Mouse (Mus musculus) thymus, postnatal 25 days (tissue): ENCODE data around the gene Smarca2.
"Not testable (repeated sequence)": the region's sequence is repeated elsewhere in the genome, so short reads cannot be mapped to it uniquely, and the experiment has no call there.

Experiments used
- DNase-seq: peaks from one replicate; pipeline ENCODE4 v3.0.0; 2022

Smarca2 gene

DNA sequence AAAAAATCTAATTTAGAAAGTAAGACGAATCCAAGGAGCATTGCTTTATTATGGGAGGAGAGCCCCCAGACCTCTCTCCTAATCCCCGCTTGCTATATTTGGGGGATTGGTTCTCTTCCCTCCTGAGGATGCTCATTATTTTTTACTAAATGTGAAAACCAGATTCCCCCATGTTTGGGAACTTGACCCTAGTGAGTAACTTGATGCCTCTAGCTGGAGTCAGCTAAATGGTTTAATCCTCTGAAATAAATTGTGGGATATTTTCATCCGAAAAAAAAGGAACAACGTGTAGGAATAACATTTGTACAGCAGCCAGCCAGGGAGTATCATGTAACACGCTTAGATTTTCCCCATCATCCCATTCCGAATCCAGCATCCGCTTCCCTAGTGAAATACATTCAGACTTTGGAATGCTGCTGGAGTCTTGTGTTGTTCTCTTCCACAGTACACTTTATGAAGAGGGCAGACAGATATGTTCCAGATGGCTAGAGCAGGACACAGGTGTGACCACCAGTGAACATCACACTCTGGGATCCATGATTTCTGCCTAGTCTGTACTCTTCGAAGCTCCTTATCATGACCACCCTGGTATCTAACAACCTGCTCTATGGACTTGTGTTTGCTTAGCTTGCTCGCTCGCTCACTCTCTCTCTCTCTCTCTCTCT lies 99.8 kb downstream of the Smarca2 start:
- no peak for DNase-seq

DNA sequence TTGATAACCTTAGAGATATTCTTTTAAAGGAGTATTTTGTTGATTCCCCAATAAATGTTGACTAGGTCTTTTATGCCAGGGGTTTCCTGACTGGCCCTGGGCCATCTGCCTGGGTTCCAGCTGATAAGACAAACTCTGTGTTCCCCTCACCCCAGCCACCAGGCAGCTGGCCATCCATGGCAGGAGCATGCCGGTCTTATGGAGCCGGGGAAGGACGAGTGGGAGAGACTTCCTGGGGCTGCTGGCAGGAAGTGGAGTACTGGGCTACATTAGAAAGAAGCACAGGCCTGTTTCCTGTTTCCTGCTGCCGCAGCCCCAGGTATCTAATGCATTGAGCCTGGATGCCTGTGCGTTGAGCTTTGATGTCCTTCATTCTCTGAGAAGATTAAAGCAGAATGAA lies 102.1 kb downstream of the Smarca2 start:
- peak; percentile 8 for DNase-seq

DNA sequence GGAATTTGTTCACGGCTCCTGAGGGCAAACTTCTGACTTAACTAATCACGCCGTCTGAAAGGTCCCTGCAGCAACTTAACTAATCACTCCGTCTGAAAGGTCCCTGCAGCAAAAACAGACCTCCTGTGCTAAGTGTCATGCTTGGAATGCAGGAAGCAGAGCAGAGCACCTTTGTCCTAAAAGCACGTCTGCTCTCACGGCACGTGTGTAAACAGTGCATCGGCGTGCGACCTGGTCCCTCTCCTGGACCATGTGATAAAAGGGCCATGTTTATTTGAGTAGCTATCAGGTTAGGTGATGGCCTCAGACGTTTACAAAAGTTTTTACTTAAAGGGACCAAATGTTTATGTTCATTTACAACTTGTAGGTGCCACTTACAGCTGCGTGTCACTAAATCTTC lies 104.2 kb downstream of the Smarca2 start:
- no peak for DNase-seq

DNA sequence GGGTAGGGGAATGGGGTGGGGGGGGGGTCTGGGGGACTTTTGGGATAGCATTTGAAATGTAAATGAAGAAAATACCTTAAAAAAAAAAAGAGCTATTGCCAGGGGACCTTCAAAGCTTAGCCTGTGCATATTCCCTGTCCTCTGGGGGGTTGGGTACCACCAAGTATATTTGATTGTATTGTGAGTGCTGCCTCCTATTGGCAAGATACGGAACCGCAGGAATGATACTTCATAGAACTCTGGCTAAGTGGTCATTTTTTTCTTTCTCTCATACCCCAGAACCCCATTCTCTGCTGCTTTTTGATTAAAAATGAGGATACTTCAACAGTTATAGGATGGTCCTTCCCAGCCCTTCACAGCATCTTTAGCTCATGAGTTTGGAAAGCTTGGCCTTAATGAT lies 106.4 kb downstream of the Smarca2 start:
- peak; percentile 33 for DNase-seq

DNA sequence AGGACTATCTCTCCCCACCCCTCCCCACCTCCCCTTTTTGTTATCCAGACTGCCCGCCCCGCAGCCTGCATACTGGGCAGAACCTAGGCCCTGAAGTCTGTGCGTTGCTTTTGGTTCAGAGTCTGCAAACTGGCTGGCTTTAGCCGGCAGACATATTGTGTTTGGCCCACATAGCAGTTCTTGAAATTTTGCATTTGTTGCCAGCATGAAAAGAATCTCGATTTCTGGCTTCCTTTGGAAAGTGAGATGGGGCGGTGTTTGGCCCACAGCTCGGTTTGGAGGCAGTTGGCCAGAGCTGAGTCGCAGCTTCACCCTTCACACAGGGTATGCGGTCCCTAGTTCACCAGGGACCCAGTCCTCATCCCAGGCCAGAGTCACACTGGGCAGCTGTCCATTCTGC lies 111.4 kb downstream of the Smarca2 start:
- DNase-seq = no peak

DNA sequence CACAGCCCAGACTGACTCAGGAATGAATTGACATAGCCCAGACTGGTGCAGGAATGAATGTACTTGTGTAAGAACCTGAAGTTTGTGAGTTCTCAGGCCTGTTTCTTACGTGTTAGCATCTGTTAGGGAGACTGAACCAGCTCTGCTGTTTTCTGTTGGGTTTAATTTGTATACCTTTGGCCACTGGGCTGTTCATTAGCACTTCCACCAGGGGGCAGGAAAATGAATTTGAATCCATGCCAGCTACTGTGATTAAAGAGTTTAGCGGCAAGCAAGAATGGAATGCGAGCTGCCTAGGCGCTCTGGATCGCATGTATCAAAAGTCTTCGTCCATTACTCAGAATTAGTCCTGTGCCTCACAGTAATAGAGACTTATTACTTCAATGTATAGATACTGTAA lies 113.4 kb downstream of the Smarca2 start:
- peak; percentile 26 for DNase-seq

DNA sequence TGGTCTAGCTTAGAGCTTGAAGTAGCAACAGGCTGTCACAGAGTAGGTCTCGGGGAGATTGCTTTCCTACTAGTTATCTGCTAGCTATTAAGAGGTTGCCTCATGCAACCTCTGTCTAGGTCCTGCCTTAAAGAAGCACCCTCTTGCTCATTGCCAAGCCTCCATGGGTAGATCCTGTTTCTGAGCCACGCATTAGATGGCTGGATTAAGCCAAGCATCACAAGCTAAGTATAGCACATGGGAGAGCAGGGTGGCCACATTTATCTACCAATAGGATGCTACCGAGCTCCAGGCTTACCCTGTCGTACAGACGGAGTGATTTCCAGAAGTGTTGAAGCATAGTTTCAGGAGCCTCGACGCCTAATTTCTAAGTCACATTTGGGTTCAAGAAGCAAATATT lies 114.3 kb downstream of the Smarca2 start:
- DNase-seq = no peak

DNA sequence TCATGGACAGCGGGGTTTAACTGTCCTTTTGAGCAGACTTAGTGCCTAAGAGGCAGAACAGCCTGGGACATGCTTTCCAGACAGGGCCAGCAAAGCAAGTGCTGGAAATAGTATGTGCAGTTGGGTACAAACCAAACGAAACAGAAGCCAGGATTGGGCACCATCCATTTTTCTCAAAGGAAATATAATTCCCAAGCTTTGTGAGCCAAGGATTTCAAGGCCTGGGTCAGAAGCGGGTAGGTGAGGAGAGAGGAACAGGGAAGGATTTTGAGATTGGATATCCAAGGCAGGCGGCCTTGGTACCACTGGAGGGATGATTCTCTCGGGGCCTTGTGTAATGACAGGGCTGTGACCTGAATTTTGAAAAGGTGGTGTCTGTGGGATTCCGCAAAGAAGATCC lies 116.9 kb downstream of the Smarca2 start:
- no peak for DNase-seq

DNA sequence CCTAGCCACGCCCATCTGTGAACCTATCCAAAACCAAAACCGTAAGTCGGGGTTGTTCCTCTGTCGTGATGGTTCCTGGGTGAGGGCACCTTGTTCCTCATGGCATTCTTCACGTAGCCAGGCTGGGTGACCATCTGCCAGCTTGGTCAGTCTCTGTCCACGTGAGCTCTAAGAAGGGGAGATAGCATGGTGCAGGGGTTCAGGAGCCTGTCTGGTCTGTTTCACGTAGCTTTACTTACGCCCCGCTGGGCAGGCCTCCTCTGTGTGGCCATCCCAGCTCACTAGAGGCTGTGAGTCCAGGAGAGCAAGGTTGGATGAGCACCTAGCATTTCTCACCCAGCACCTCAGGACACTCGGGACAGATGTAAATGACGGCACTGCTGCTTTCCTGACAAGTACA lies 119.0 kb downstream of the Smarca2 start:
- DNase-seq = no peak

DNA sequence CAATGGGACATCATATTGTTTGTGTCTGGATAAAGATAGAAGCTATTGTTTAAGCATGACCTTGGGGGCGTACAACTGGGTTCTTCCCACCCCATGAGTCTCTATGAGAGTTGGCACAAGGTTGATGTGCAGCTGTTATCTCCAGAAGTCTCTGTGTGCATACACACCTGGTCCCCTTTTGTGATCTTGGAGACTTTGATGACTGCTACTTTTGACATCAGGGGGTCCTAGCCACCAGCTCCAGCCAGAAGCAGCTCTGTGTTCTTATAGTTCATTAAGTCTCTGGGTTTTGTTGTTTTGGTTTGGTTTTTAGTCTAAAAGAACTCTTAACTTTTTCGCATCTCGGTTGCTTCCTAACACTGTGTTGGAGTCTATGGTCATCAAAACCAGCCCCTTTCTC lies 119.8 kb downstream of the Smarca2 start:
- peak; percentile 20 for DNase-seq

DNA sequence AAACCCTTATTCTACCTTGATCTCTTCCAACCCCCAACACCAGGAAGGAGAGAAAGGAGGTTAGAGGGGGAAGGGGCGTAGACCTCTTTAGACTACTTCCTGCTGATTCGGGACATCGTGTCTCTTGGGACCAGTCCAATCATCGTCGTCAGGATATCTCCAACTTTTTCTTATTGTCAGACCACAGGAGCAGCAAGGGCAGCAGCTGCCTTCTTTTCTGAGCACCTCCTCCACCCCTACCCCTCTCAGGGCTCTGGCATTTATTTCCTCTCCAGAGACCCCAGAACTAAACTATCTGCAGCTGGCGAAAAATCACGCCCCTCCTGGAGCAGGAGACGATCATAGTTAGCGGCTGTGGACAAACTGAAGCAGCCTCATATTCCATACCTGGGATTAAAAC lies 122.9 kb downstream of the Smarca2 start:
- DNase-seq = no peak

DNA sequence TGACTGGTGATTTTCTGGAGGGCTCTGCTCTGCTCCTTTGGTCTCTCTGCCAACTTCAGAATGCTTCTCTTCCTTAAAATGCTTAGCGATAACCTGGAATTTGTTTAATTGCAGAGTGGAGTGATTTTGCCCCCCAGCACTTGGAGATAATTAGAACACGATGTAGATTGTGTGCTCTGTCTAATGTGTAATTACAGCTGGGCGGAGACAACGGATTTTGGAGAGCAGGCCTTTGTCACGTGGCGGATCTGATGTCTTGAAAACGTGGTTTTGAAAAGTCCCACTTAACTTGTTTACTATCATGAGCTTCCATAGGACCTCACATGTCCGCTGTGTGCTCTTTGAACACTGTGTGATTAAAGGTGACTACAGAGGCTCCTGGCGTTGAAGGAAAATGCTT lies 125.6 kb downstream of the Smarca2 start:
- no peak for DNase-seq

DNA sequence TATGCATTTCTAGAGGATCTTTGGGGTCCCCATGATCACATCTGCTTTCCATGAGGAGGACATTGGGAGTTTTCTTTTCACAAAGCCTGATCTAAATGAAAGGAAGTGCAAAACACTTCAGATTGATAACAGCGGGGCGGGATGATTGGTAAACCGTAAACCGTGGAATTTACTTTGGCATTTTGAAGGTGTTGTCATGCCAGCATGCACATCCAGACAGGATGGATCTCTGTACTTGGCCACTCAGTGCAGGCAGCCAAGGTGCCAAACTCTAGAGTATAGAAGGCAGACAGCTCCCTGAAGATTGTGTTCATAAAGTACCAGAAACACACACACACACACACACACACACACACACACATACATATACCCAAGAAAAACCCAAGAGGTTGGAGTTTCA lies 126.3 kb downstream of the Smarca2 start:
- DNase-seq = no peak

DNA sequence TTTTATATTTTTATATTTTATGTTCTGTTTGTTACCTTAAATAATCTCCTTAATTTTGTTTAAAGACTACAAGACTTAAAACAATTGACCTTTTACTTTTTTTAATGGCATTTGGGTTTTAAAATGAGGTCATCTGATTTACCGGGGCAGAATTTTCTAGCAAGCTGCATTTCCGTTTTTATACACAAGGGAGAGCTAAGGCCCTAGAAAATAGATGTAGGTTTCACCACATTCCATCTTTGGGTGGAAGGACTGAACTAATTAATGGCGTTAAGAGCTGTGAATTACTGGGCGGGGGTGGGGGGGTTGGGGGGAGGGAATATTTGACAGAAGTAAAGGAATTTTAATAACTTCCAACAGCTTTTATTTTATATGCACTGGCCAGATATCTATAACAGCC lies 127.0 kb downstream of the Smarca2 start:
- no peak for DNase-seq

DNA sequence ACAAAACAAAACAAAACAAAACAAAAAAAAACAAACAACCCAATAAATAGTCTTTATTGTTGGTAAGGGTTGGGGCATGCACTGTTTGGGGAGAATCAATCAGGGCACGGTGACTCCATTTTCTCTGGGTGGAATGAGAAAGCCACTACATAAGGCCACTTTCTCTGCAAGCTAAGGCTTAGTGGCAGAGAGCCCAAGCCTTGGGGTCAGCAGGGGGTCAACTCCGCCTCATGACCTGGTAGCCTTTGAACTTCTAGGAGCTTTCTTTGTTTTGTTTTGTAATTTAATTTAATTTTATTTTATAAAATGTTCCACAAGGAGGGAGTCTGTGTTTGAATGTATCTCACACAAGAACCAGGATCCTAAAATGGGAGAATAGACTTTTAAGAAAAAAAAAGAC lies 128.2 kb downstream of the Smarca2 start:
- DNase-seq = no peak

DNA sequence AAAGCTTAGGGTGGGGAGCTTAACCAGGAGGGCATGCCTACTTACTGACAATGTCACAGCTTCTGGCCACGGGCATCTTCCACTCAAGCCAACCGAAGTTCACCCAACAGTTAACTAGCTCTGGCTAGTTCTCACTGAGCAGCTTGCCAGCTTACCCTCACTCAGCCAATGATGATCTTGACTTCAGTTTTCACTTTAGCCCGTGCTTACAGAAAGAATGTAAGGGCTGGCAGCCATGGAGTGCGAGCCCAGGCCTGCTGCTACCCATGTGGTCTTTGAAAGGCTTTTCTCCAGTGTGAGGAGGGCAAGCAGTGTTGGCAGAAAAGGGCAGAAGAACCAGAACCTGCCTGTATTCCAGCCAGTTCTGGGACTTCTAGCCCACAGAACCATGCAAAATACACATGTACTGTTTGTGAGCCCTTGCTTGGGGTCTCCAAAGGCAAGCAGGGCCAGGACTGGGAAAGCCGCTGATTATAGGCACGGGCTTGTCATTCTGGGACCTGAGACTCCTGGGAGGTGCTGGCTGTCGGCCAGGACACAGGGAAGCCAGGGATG lies 128.8 kb downstream of the Smarca2 start:
- DNase-seq = no peak

DNA sequence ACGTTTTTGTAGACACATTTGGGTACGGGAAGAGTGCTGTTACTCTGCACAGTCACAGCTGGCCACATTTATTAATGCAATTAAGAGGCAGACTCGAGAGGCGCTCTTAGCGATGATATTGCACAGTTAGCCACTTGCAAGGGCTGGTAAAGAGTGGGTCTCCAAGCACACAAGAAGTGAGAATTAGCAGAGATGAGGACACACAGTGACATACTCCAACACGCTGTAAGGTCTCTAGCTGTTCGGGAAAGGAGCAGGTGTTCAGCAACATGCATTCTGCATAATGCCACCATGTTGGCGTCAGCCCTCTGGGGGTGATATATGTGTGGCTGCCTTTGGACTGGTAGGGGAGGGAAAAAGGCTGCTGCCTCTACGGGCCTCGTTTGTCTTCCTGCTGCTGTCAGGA lies 129.9 kb downstream of the Smarca2 start:
- no peak for DNase-seq

DNA sequence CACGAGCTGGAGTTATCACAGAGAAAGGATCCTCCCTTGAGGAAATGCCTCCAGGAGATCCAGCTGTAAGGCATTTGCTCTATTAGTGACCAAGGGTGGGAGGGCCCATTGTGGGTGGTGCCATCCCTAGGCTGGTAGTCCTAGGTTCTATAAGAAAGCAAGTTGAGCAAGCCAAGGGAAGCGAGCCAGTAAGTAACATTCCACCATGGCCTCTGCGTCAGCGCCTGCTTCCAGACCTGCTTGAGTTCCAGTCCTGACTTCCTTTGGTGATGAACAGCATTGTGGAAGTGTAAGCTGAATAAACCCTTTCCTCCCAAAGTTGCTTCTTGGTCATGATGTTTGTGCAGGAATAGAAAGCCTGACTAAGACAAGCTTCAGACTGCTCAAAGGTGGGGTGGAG lies 140.2 kb downstream of the Smarca2 start:
- DNase-seq = not testable (repeated sequence)

DNA sequence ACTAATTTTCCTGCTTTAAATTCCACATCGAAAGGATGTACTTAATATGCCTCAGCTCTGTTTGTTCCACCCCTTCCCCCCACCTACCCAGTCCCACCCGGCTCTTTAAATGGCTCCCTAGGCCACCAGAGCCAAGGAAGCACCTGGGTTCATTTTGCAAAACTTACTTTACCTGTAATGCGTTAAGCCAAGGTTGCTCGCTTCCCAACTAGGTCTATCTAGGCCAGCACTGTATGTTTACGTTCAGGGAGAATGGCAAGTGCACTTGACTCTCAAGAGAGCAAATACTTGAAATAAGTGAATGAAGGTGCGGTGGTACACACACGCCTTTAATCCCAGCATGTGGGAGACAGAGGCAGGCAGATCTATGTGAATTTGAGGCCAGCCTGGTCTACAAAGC lies 140.7 kb downstream of the Smarca2 start:
- no peak for DNase-seq

DNA sequence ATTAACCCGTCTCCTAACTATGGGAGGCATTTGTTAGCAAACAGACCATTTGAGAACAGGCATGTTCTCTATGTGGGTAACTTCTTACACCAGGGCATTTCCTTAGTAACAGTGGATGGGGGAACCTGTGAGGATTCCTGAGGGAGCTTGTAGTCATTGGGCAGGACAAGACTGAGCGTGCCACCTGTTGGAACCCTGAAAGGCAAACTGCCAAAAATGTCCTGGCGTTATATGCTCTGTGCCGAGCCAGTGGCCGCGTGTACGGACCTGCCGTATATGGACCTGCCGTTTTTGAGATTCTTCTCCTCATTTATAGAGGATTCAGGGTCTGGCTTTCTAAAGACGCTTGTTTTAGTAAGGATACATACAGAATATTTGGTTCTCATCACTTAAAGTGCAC lies 141.4 kb downstream of the Smarca2 start:
- DNase-seq = no peak

DNA sequence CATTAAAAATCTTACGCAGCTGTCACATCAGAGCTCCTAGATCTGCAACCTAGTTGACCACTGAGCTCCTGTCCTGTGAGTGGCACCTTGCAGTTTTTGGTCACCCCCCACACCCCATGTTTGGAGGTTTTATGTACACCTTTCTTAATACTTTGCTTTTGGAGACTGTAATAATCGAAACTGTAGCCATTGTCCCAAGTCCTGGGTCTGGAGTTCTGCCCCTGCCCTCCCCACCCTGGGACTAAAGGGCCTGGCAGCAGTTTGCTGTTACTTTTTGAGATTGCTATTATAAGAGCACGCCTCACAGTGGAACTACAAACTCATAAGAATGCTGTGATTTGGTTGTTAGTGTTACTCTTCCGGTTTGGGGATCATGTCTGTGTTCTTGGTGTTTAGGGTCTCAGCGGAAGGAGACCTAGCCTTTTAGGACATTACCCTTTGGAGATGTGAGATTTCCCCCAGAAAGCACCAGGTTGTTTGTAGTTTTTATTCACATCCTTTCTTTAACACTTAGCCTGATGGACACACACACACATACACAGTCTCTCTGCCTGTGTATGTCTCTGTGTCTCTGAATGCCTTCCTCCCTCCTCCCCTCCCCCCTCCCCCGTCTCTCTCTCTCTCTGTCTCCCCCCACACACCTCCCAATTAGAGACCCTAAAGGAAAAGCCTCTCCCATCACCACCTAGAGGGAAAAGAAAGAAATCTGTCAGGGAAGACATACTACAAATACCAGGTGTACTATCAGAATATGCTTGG lies 142.0 kb downstream of the Smarca2 start:
- no peak for DNase-seq

DNA sequence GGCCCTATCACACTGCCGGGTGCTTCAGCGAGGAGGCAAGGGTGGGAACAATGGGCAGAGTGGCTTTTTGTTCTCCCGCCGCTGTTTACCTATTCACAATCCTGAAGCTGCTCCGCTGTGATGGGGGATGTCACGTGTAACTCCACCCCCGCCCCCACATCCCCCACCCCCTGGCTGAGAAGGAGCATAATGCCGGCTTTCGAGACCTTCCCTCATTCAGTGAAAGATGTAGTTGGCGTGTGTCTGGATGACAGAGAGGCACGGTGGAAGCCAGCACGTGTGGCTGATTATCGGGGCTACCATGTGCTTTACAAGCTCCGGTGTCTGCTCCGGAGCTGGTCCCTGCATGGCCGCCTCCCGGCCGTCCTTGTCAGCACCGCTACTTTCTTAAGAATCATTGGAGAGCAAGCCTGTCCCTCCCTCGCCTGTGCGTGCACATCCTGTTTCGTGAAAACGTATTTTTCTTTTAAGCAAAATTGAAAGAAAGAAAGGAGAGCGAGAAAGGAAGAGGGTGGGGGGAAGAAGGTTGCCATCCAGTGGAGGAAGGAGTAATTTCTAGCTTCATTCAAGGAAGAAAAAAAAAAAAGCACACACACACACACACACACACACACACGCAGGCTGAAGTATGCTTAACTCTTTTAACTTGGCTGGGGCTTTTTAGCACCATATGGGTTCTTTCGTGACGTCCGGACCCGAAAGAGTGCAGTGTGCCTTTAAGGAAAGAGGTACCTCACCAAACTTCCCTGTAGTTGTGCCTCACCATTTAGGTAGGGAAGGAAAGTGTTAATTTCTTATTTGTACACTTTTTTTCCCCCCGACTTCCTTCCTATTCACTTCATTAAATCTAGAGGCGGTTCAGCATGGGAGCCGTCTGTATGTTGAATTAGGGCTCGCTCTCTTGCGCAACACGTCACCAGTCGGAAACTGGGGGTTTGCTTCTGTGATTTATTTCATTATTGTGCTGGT lies 143.0 kb downstream of the Smarca2 start:
- peak; percentile 75 for DNase-seq

DNA sequence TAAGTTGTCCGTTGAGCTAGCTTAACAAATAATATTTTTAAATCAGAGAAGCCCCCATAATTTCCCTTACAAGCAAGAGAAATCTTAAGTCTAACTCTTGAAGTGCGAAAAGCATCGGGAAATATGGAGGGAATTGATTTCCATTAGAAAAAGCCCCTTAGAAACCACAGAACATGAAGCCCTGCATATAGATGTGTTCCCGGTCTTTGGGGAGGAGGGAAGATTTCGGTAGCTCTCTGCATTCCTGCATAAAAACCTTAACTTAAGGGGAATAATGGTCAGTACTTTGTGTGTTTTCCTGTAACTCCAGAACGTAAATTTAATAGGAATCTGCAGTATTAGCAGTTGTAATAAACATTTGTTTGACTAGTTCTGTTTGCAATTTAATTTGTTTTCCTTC lies 143.8 kb downstream of the Smarca2 start:
- DNase-seq = no peak
